Mouse (Mus musculus): ENCODE measurements around the gene Rufy1. TPM values are rescaled to one million over a fixed set of nuclear protein-coding genes. Genes with fewer than 3 reads are reported as not detected.

Rufy1 gene
- total and polyA plus RNA-seq, 3 experiments = 17.8 to 18.4 TPM; not detected in 1

DNA sequence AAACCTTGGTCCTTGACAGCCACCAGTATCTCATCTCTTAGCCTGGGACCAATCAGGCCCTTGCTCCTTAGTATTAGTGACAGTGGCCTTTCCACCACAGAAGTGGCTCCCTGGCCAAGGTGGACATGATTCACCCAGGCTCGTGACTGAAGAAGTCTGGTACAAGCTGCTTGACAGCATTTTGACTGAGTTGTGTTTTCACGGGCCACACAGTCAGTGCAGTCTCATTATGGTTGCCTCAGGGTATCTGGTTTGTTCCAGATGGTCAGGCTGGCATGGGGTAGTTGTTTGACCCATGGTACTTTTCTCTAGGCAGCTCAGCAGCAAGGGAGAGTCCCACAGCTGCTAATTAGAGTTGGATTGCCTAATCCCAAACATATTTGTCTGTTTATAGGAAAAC, 28.3 kb upstream of the Rufy1 start:
- Histone ChIP-seq H3K9ac (ENCODE audit: control insufficient read depth, low read depth, low read length, poor library complexity, severe bottlenecking) (no peak overlapping the region), H3K79me2 (ENCODE audit: control insufficient read depth, insufficient read depth, low read length, poor library complexity) (no peaks in the 10 kb centered on the region), H3K27me3 (ENCODE audit: control insufficient read depth in 1 of 2, insufficient read depth in 2 of 2, low read length in 2 of 2) (0 out of 4 replicates have a peak, but pooled peaks cover 0 to 1% of the 10 kb centered on the region in 2 experiments), H3K4me3 (ENCODE audit: control insufficient read depth in 1 of 2, insufficient read depth in 1 of 2, low read depth in 2 of 2, low read length in 2 of 2) (no peak overlapping the region), H3K9me3 (replicated peaks; ENCODE audit: insufficient read depth, low read length) (no peaks in the 10 kb centered on the region), H3K4me1 (ENCODE audit: control insufficient read depth in 1 of 2, insufficient read depth in 2 of 2, low read length in 2 of 2) (no peaks in the 10 kb centered on the region), H3K27ac (ENCODE audit: control insufficient read depth, low read depth, low read length) (no peak overlapping the region), H3K36me3 (ENCODE audit: control insufficient read depth in 1 of 2, insufficient read depth in 2 of 2, low read length in 2 of 2) (no peaks in the 10 kb centered on the region)
- no peak for DNase-seq (ENCODE audit: low read depth, low spot score)
- TF ChIP-seq USF2 (IDR thresholded peaks at IDR 0.05; ENCODE audit: borderline replicate concordance in 1 of 2, insufficient read depth in 1 of 2, low read depth in 1 of 2, low read length in 2 of 2) = no peak
- TF ChIP-seq ZMIZ1 (IDR thresholded peaks at IDR 0.05; ENCODE audit: low read depth, low read length) = no peak
- TF ChIP-seq ZC3H11A (IDR thresholded peaks at IDR 0.05; ENCODE audit: low read depth, low read length) = no peak
- TF ChIP-seq JUND (IDR thresholded peaks at IDR 0.05; ENCODE audit: low read depth, low read length) = no peak
- no peak for TF ChIP-seq SMC3 (IDR thresholded peaks at IDR 0.05; ENCODE audit: low read depth, low read length)

DNA sequence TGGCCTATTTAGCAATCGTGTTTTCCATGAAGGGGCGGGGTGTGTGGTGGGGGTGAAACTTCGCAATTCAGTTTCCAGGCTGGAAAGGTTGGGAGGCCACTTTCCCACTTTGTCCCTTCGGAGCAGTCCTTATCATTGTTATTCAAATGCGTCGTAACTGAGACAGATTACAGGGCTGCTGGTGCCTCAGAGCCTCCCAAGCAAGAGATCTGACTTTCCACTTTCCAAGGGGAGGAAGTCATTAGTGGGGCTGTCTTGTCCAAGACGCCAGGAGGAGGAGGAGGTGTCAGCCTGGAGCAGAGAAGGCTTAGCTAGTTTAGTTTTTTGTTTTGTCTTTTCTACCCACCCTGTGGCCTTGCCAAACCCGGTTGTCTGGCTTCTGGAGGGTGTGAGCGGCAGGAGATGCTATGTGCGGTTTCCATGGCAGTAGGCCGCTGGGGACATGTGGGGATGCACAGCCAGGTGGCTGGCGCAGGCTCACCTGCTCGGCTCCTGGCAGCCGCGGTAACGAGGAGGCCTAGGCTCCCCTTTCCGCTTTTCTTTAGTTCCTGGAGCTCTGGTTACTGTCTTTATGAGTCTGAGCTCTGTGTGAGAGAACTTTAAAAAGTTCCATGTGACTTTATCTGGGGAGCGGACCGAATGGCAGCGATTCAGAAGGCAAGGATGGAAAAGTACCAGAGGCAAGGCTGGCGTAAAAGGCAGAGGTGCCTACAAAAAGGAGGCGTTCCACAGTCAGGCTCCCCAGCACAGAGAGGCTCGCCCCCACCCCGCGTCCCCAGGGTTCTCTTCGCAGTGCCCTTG, 26.4 kb upstream of the Rufy1 start:
- no peak overlapping the region for H3K9ac ChIP-seq (ENCODE audit: control insufficient read depth, low read depth, low read length, poor library complexity, severe bottlenecking)
- H3K4me1 ChIP-seq (ENCODE audit: control insufficient read depth in 1 of 2, insufficient read depth in 2 of 2, low read length in 2 of 2) = no peaks in the 10 kb centered on the region
- 0 out of 4 replicates have a peak, but pooled peaks cover 0 to 1% of the 10 kb centered on the region in 2 experiments for H3K27me3 ChIP-seq (ENCODE audit: control insufficient read depth in 1 of 2, insufficient read depth in 2 of 2, low read length in 2 of 2)
- no peaks in the 10 kb centered on the region for H3K79me2 ChIP-seq (ENCODE audit: control insufficient read depth, insufficient read depth, low read length, poor library complexity)
- no peaks in the 10 kb centered on the region for H3K36me3 ChIP-seq (ENCODE audit: control insufficient read depth in 1 of 2, insufficient read depth in 2 of 2, low read length in 2 of 2)
- no peak for DNase-seq (ENCODE audit: low read depth, low spot score)
- TF ChIP-seq MEF2A (IDR thresholded peaks at IDR 0.05; ENCODE audit: extremely low read depth, insufficient replicate concordance, low read depth, low read length, poor library complexity, severe bottlenecking) = no peak
- no peak for TF ChIP-seq TCF12 (IDR thresholded peaks at IDR 0.05; ENCODE audit: low read depth, low read length)
- no peak for TF ChIP-seq KAT2A (conservative IDR thresholded peaks at IDR 0.05; ENCODE audit: low read depth, low read length)
- TF ChIP-seq E2F4 (IDR thresholded peaks at IDR 0.05; ENCODE audit: borderline replicate concordance, low read depth, low read length) = no peak
- TF ChIP-seq USF1 (IDR thresholded peaks at IDR 0.05; ENCODE audit: low read depth, low read length) = no peak
- TF ChIP-seq ETS1 (IDR thresholded peaks at IDR 0.05; ENCODE audit: low read depth, low read length) = no peak
- TF ChIP-seq MAFK (IDR thresholded peaks at IDR 0.05; ENCODE audit: borderline replicate concordance, low read depth, low read length) = no peak
- no peak for TF ChIP-seq ELF1 (IDR thresholded peaks at IDR 0.05; ENCODE audit: low read depth, low read length)
- TF ChIP-seq POLR2AphosphoS5 (IDR thresholded peaks at IDR 0.05; ENCODE audit: borderline replicate concordance, low read depth, low read length) = no peak
- no peak for TF ChIP-seq POLR2A (IDR thresholded peaks at IDR 0.05; ENCODE audit: control insufficient read depth in 1 of 2, insufficient read depth in 1 of 2, low read depth in 1 of 2, low read length in 2 of 2, poor library complexity in 1 of 2)
- TF ChIP-seq NRF1 (IDR thresholded peaks at IDR 0.05; ENCODE audit: insufficient read depth, low read depth, low read length, poor library complexity, severe bottlenecking) = no peak
- TF ChIP-seq ZNF384 (IDR thresholded peaks at IDR 0.05; ENCODE audit: low read depth, low read length) = no peak
- no peak for TF ChIP-seq MAX (IDR thresholded peaks at IDR 0.05; ENCODE audit: low read length)
- no peak for TF ChIP-seq RCOR1 (IDR thresholded peaks at IDR 0.05; ENCODE audit: low read depth, low read length)
- no peak for TF ChIP-seq CHD1 (IDR thresholded peaks at IDR 0.05; ENCODE audit: low read depth, low read length)
- no peak for TF ChIP-seq JUND (IDR thresholded peaks at IDR 0.05; ENCODE audit: low read depth, low read length)
- TF ChIP-seq CHD2 (IDR thresholded peaks at IDR 0.05; ENCODE audit: low read length) = no peak
- TF ChIP-seq NELFE (IDR thresholded peaks at IDR 0.05; ENCODE audit: low read depth, low read length) = no peak
- no peak for TF ChIP-seq SMC3 (IDR thresholded peaks at IDR 0.05; ENCODE audit: low read depth, low read length)
- no peak overlapping the region for H3K4me3 ChIP-seq (ENCODE audit: control insufficient read depth in 1 of 2, insufficient read depth in 1 of 2, low read depth in 2 of 2, low read length in 2 of 2)
- no peak overlapping the region for H3K27ac ChIP-seq (ENCODE audit: control insufficient read depth, low read depth, low read length)
- no peaks in the 10 kb centered on the region for H3K9me3 ChIP-seq (replicated peaks; ENCODE audit: insufficient read depth, low read length)
